Mouse (Mus musculus) spleen, postnatal 0 days (tissue): ENCODE results near the gene Ube2u. TPM values are rescaled to one million over a fixed set of nuclear protein-coding genes. Genes with fewer than 3 reads are reported as not detected.

ENCODE experiments used
- polyA plus RNA-seq: library from polyadenylated mRNA; unstranded; fragments of >200 nt; fragmentation: Nextera tagmentation; extraction: Ambion mirVana; gene quantifications from 2 replicates; pipeline ENCODE4 v1.2.1, GENCODE M21; 2015

Gene Ube2u
- 0.08 TPM in 1 of 2 replicates, not detected in the other for polyA plus RNA-seq

GRCm38 (mm10) chr4:100478592-100479321 lies at the start of gene Ube2u:
Ube2u (plus strand) TSS chr4:100478849.

